Mouse (Mus musculus) cerebellum, adult 2 months (tissue): ENCODE measurements at regions not wholly inside any gene's neighbourhood (a gene's known extent, or its start where the extent isn't known, plus 50 kb on each side); places are given as distances from the start of the nearest gene placed in this dataset.

Experiments
- CTCF ChIP-seq: fragments of 200-500 bp; IDR thresholded peaks from 2 replicates; pipeline ENCODE4 v1.5.1; 2011; ENCODE audit warnings: low read depth, mild to moderate bottlenecking, control low read depth, low read length, moderate library complexity, borderline replicate concordance; ENCODE audit not compliant: insufficient read depth
- POLR2A ChIP-seq: fragments of 200-500 bp; IDR thresholded peaks from 2 replicates; pipeline ENCODE4 v1.6.1; 2011; ENCODE audit warnings: low read length, control low read depth, borderline replicate concordance; ENCODE audit not compliant: insufficient read depth

GRCm38 (mm10) chr1:90280227-90280626, 76.4 kb downstream of the Ackr3 start:
- TF ChIP-seq CTCF, result no peak
- no peak for TF ChIP-seq POLR2A
